23 mouse cellular contexts compared by ENCODE assay signal in genomic region chr2:167575581-167575980, GRCm38 (mm10). TPM values are rescaled to one million over a fixed set of nuclear protein-coding genes. Genes with fewer than 3 reads are reported as not detected.
DNase-seq lines count a peak whose midpoint lies in the region; ATAC-seq and TF ChIP-seq lines count a peak whose summit lies in the region.
"Had no signal": no experiment of that assay in that cellular context is flagged by ENCODE, and none has a peak within 500 bp of the region (broad histone marks: within the 10 kb centered on the region; RNA-seq: fewer than 3 reads in every experiment).

No protein-coding gene starts in this region.

- H3K36me3 ChIP-seq in lung, embryonic 15.5 days: no peaks in the 10 kb centered on the region
- no peaks in the 10 kb centered on the region for H3K36me3 ChIP-seq in myocyte (ENCODE audit: control insufficient read depth, insufficient read depth)
- H3K36me3 ChIP-seq: embryonic facial prominence, embryonic 13.5 days; forebrain, embryonic 10.5 days; G1E had no signal

- DNase-seq in gastrocnemius, adult 2 months: no peak
- DNase-seq in gastrocnemius, postnatal 10 days: no peak
- no peak for DNase-seq in lung, adult 2 months
- DNase-seq in MN1 (ENCODE audit: low spot score): no peak
- DNase-seq: cerebellum, adult 11 months; cerebellum, adult 2 months; cerebellum, adult 9-11 months; cerebellum, postnatal 25 days; gastrocnemius, postnatal 25 days had no signal

- H3K4me3 ChIP-seq in gastrocnemius, adult 2 months: no peak overlapping the region
- H3K4me3 ChIP-seq in lung, embryonic 15.5 days: no peak overlapping the region
- no peak overlapping the region for H3K4me3 ChIP-seq in lung, adult 2 months (replicated peaks; ENCODE audit: extremely low read depth, low read depth, low read length)
- no peak overlapping the region for H3K4me3 ChIP-seq in myocyte
- H3K4me3 ChIP-seq: embryonic facial prominence, embryonic 13.5 days; forebrain, embryonic 10.5 days; forebrain, embryonic 13.5 days had no signal

- no peak for TF ChIP-seq POLR2A in lung, adult 2 months (IDR thresholded peaks at IDR 0.05; ENCODE audit: borderline replicate concordance, extremely low read depth, low read depth, low read length)
- TF ChIP-seq POLR2A in myocyte (IDR thresholded peaks at IDR 0.05; ENCODE audit: insufficient read length, low read depth): no peak

- peaks cover 21% of the 10 kb centered on the region for H3K4me1 ChIP-seq in lung, embryonic 15.5 days
- H3K4me1 ChIP-seq in lung, adult 2 months (ENCODE audit: control insufficient read depth, insufficient read depth, low read length): peaks cover under 1% of the 10 kb centered on the region; the same call in 1 of the 2 replicates
- H3K4me1 ChIP-seq: forebrain, embryonic 13.5 days had no signal

- no peaks in the 10 kb centered on the region for H3K79me2 ChIP-seq in myocyte (ENCODE audit: control insufficient read depth, insufficient read depth)

- H3ac ChIP-seq in myocyte (ENCODE audit: control insufficient read depth, insufficient read length): no peak overlapping the region

- intact Hi-C loops in gastrocnemius, adult 2 months (cut with DNase I): no loop called here

- H3K27ac ChIP-seq in gastrocnemius, adult 2 months: peak overlapping the region; percentile 65
- peak overlapping the region; percentile 29; the same call in 1 of the 2 replicates for H3K27ac ChIP-seq in lung, embryonic 15.5 days
- H3K27ac ChIP-seq: embryonic facial prominence, embryonic 13.5 days; forebrain, embryonic 13.5 days; hindbrain, embryonic 14.5 days; hindbrain, postnatal 0 days had no signal

- ATAC-seq in lung, embryonic 15.5 days (ENCODE audit: borderline replicate concordance, extremely low read depth, low FRiP score, low TSS enrichment): no peak
- ATAC-seq: forebrain, embryonic 13.5 days; forebrain, embryonic 16.5 days; hindbrain, postnatal 0 days; inflammation-experienced regulatory T-cells, adult 6 months; intestine, embryonic 16.5 days had no signal

- H3K27me3 ChIP-seq in lung, embryonic 15.5 days: no peaks in the 10 kb centered on the region
- no peaks in the 10 kb centered on the region for H3K27me3 ChIP-seq in myocyte (ENCODE audit: control insufficient read depth, insufficient read depth, insufficient read length)
- H3K27me3 ChIP-seq: CH12.LX; embryonic facial prominence, embryonic 13.5 days; forebrain, embryonic 13.5 days had no signal

- WGBS in lung, embryonic 15.5 days: 83% methylated on average over 7 of the region's 7 CpGs
- WGBS in lung, adult 2 months: 88% methylated on average over 7 of the region's 7 CpGs

- H3K9me3 ChIP-seq in lung, embryonic 15.5 days: no peaks in the 10 kb centered on the region
- H3K9me3 ChIP-seq: embryonic facial prominence, embryonic 13.5 days; forebrain, embryonic 10.5 days; forebrain, embryonic 13.5 days; G1E had no signal

- TF ChIP-seq CTCF in gastrocnemius, adult 2 months (IDR thresholded peaks at IDR 0.05): no peak
- TF ChIP-seq CTCF in lung, adult 2 months (IDR thresholded peaks at IDR 0.05; ENCODE audit: insufficient read depth, low read length): no peak

- H3K9ac ChIP-seq in lung, embryonic 15.5 days: no peak overlapping the region
- H3K9ac ChIP-seq: embryonic facial prominence, embryonic 13.5 days; forebrain, embryonic 13.5 days; hindbrain, embryonic 14.5 days had no signal

- no peak overlapping the region for H3K4me2 ChIP-seq in lung, embryonic 15.5 days
- peak overlapping the region; percentile 51 for H3K4me2 ChIP-seq in myocyte (ENCODE audit: low read depth)
- H3K4me2 ChIP-seq: embryonic facial prominence, embryonic 13.5 days; forebrain, embryonic 13.5 days; heart, embryonic 11.5 days; hindbrain, embryonic 14.5 days had no signal

TF ChIP-seq in myocyte, 11 proteins besides CTCF, POLR2A, EP300 and RAD21:
- TF ChIP-seq USF1 (IDR thresholded peaks at IDR 0.05; ENCODE audit: low read depth) (no peak), MYOD1 (IDR thresholded peaks at IDR 0.05; ENCODE audit: control insufficient read depth in 1 of 3, insufficient read length in 2 of 3, low read depth in 2 of 3) (no peak), TCF12 (IDR thresholded peaks at IDR 0.05; ENCODE audit: insufficient read depth, poor library complexity, severe bottlenecking) (no peak), MAX (IDR thresholded peaks at IDR 0.05; ENCODE audit: low read depth) (no peak), REST (IDR thresholded peaks at IDR 0.05; ENCODE audit: insufficient read depth, insufficient read length) (no peak), E2F4 (IDR thresholded peaks at IDR 0.05; ENCODE audit: insufficient read depth) (no peak), CEBPB (IDR thresholded peaks at IDR 0.05; ENCODE audit: insufficient read depth, poor library complexity, severe bottlenecking) (no peak), TCF3 (IDR thresholded peaks at IDR 0.05; ENCODE audit: insufficient read length, low read depth) (no peak), POLR2AphosphoS2 (IDR thresholded peaks at IDR 0.05; ENCODE audit: insufficient read length, low read depth) (no peak), SRF (IDR thresholded peaks at IDR 0.05; ENCODE audit: control insufficient read depth, insufficient read length, low read depth) (no peak), MYOG (IDR thresholded peaks at IDR 0.05; ENCODE audit: control insufficient read depth in 1 of 3, insufficient read depth in 1 of 3, insufficient read length in 2 of 3, low read depth in 2 of 3) (no peak)

RNA-seq across cellular contexts. Expression of gene Snai1, which starts 37.6 kb away (rescaled TPM):
- 1 to 10 TPM; 1.1 to 1.2 TPM for total RNA-seq in gastrocnemius, adult 2 months (2021)
- total RNA-seq in gastrocnemius, postnatal 10 days (2021): 1 to 10 TPM; 3.9 to 5.7 TPM
- 107 and 109 TPM in 2 replicates for polyA plus RNA-seq in lung, embryonic 15.5 days (2015; fragmentation: Nextera tagmentation; extraction: Ambion mirVana)
- polyA plus RNA-seq in lung, adult 2 months (2012; rRNA removed): 70.8 and 85.0 TPM in 2 replicates
- 48.5 TPM for polyA plus RNA-seq in myocyte (2012; fragmentation: generic; extraction: Trizol)
- total RNA-seq: common myeloid progenitor, adult 5-6 weeks; G1E had no signal
- polyA plus RNA-seq: G1E; inflammation-experienced regulatory T-cells, adult 6 months had no signal

RNA-seq across cellular contexts. Expression of gene Ube2v1, which starts 56.3 kb away (rescaled TPM):
- total RNA-seq in gastrocnemius, adult 2 months (2021): 100 to 1,000 TPM; 170 to 181 TPM
- total RNA-seq in gastrocnemius, postnatal 10 days (2021): 100 to 1,000 TPM; 179 to 199 TPM
- 280 and 282 TPM in 2 replicates for polyA plus RNA-seq in lung, embryonic 15.5 days (2015; fragmentation: Nextera tagmentation; extraction: Ambion mirVana)
- polyA plus RNA-seq in lung, adult 2 months (2012; rRNA removed): 102 and 135 TPM in 2 replicates
- polyA plus RNA-seq in myocyte (2012; fragmentation: generic; extraction: Trizol): 322 TPM
